Mouse (Mus musculus) kidney, adult 2 months (tissue): ENCODE measurements around the gene Pten.

Experiments
- CTCF ChIP-seq: fragments of 200-500 bp; conservative IDR thresholded peaks from 2 replicates; pipeline ENCODE4 v1.5.1; 2011; ENCODE audit warnings: low read depth, mild to moderate bottlenecking, control low read depth, low read length, moderate library complexity, mixed read lengths; ENCODE audit not compliant: insufficient read depth, insufficient read length
- POLR2A ChIP-seq: fragments of 200-500 bp; IDR thresholded peaks from one replicate; pipeline ENCODE4 v1.6.1; 2011; ENCODE audit warnings: low read depth, low read length, control low read depth

- no peak for TF ChIP-seq CTCF
- no peak for TF ChIP-seq POLR2A
Observed at GRCm38 (mm10) chr19:32868560-32868959, 111.3 kb downstream of the Pten start.
